Mouse (Mus musculus): ENCODE results near the gene Gm10959. TPM values are rescaled to one million over a fixed set of nuclear protein-coding genes. Genes with fewer than 3 reads are reported as not detected.

The Gm10959 gene
- polyA plus RNA-seq, 1 experiment from 2014 or later = not detected

- ATAC-seq (no peak), DNase-seq (ENCODE audit: low spot score) (no peak)
- WGBS = 92% methylated on average over 2 of the region's 2 CpGs
These were observed 42.3 kb downstream of the Gm10959 start for GRCm38 (mm10) chr3:122876870-122877269.

DNA sequence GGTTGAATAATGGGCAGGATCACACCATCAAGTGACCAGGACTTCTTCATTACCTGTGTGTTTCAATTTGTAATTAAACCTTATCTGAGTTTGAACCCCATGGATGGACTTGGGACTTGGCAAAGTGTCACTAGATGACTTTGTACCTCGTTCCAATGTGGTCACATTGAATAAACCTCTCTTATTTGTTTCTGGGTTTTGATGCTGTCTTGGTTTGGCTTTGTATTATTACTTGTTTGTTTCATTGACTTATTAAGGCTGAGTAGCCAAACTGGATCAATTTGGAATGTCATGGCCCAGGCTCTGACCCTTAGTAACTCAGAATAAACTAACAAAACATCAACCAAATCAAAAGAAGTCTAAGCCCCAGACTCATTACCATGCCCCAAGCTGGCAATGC, 47.6 kb downstream of the Gm10959 start:
- no peaks in the 10 kb centered on the region for H3K36me3 ChIP-seq (ENCODE audit: control insufficient read depth, insufficient read depth, low read length)
- H3K4me2 ChIP-seq (ENCODE audit: low read length) = no peak overlapping the region
- H3K27ac ChIP-seq (ENCODE audit: low read depth, low read length) = no peak overlapping the region
- no peak for DNase-seq (ENCODE audit: low spot score)
- H3K9ac ChIP-seq (ENCODE audit: low read length) = no peak overlapping the region
- no peak for ATAC-seq
- WGBS = 77% methylated on average over 1 of the region's 1 CpGs
- no peaks in the 10 kb centered on the region for H3K9me3 ChIP-seq (replicated peaks; ENCODE audit: control insufficient read depth, low read length)
- H3K27me3 ChIP-seq (replicated peaks; ENCODE audit: control insufficient read depth, insufficient read depth, low read length) = no peaks in the 10 kb centered on the region
- H3K4me1 ChIP-seq (ENCODE audit: control insufficient read depth, insufficient read depth, low read length) = no peaks in the 10 kb centered on the region
- no peak overlapping the region for H3K4me3 ChIP-seq (ENCODE audit: low read depth, low read length)

More at GRCm38 (mm10) chr3:122876870-122877269, 42.3 kb downstream of the Gm10959 start:
- H3K4me3 ChIP-seq (ENCODE audit: low read depth, low read length) = no peak overlapping the region
- no peaks in the 10 kb centered on the region for H3K4me1 ChIP-seq (ENCODE audit: control insufficient read depth, insufficient read depth, low read length)
- no peak overlapping the region for H3K27ac ChIP-seq (ENCODE audit: low read depth, low read length)
- H3K9me3 ChIP-seq (replicated peaks; ENCODE audit: control insufficient read depth, low read length) = no peaks in the 10 kb centered on the region
- H3K9ac ChIP-seq (ENCODE audit: low read length) = no peak overlapping the region
- no peaks in the 10 kb centered on the region for H3K36me3 ChIP-seq (ENCODE audit: control insufficient read depth, insufficient read depth, low read length)
- H3K27me3 ChIP-seq (replicated peaks; ENCODE audit: control insufficient read depth, insufficient read depth, low read length) = no peaks in the 10 kb centered on the region
- H3K4me2 ChIP-seq (ENCODE audit: low read length) = no peak overlapping the region

GRCm38 (mm10) chr3:122868270-122868669, 50.9 kb downstream of the Gm10959 start:
- H3K9ac ChIP-seq (ENCODE audit: low read length) = no peak overlapping the region
- no peak overlapping the region for H3K4me2 ChIP-seq (ENCODE audit: low read length)
- no peak for DNase-seq (ENCODE audit: low spot score)
- no peak overlapping the region for H3K4me3 ChIP-seq (ENCODE audit: low read depth, low read length)
- no peak for ATAC-seq
- H3K9me3 ChIP-seq (replicated peaks; ENCODE audit: control insufficient read depth, low read length) = no peaks in the 10 kb centered on the region
- H3K27ac ChIP-seq (ENCODE audit: low read depth, low read length) = no peak overlapping the region
- H3K4me1 ChIP-seq (ENCODE audit: control insufficient read depth, insufficient read depth, low read length) = no peaks in the 10 kb centered on the region
- H3K36me3 ChIP-seq (ENCODE audit: control insufficient read depth, insufficient read depth, low read length) = no peaks in the 10 kb centered on the region
- no peaks in the 10 kb centered on the region for H3K27me3 ChIP-seq (replicated peaks; ENCODE audit: control insufficient read depth, insufficient read depth, low read length)
- WGBS = 94% methylated on average over 1 of the region's 1 CpGs

DNA sequence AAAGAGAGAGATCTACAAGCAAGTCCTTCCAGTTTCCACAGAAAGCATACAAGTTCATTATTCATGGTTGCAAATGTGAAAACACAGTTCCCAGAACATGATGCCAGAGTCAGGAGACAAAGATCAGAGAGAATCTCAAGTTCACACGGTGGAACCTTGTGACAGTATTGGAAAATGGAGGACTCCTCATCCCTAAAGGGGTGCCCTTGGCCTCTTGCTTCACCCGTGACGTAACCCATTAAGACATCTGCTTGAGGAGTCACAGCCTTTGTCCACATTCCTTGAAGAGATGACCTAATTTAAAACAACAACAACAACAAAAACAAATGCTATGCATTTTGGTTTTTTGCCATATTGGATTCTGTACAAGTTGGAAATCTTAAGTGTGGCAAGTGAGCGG, 54.1 kb downstream of the Gm10959 start:
- Histone ChIP-seq H3K27me3 (replicated peaks; ENCODE audit: control insufficient read depth, insufficient read depth, low read length) (no peaks in the 10 kb centered on the region), H3K4me1 (ENCODE audit: control insufficient read depth, insufficient read depth, low read length) (no peaks in the 10 kb centered on the region), H3K9me3 (replicated peaks; ENCODE audit: control insufficient read depth, low read length) (no peaks in the 10 kb centered on the region), H3K27ac (ENCODE audit: low read depth, low read length) (no peak overlapping the region), H3K36me3 (ENCODE audit: control insufficient read depth, insufficient read depth, low read length) (no peaks in the 10 kb centered on the region), H3K4me2 (ENCODE audit: low read length) (no peak overlapping the region), H3K9ac (ENCODE audit: low read length) (no peak overlapping the region), H3K4me3 (ENCODE audit: low read depth, low read length) (no peak overlapping the region)
- 83% methylated on average over 4 of the region's 4 CpGs for WGBS
- DNase-seq (ENCODE audit: low spot score) = no peak
- no peak for ATAC-seq

Other genes starting within 250 kb of the Gm10959 start
- 4.1 and 4.6 TPM in 2 replicates for gene Pde5a, start 190.4 kb downstream of the Gm10959 start, polyA plus RNA-seq (2014; fragmentation: Nextera tagmentation; extraction: Ambion mirVana)
- gene Fabp2, start 24.3 kb downstream of the Gm10959 start, polyA plus RNA-seq (2014; fragmentation: Nextera tagmentation; extraction: Ambion mirVana) = not detected in 2 replicates
- 101 and 109 TPM in 2 replicates for gene 1810037I17Rik, start 4.8 kb upstream of the Gm10959 start, polyA plus RNA-seq (2014; fragmentation: Nextera tagmentation; extraction: Ambion mirVana)
- 6.7 and 10.0 TPM in 2 replicates for gene Usp53, start 65.2 kb upstream of the Gm10959 start, polyA plus RNA-seq (2014; fragmentation: Nextera tagmentation; extraction: Ambion mirVana)
- gene Myoz2, start 115.7 kb upstream of the Gm10959 start, polyA plus RNA-seq (2014; fragmentation: Nextera tagmentation; extraction: Ambion mirVana) = not detected in 2 replicates

All from forebrain, embryonic 14.5 days (tissue).